Mouse (Mus musculus): ENCODE data around the gene Hand1. TPM values are rescaled to one million over a fixed set of nuclear protein-coding genes. Genes with fewer than 3 reads are reported as not detected.

The Hand1 gene
- polyA plus RNA-seq, 1 experiment: not detected

- WGBS: 3% methylated on average over 65 of the region's 66 CpGs
- TF ChIP-seq CTCF (IDR thresholded peaks at IDR 0.05; ENCODE audit: insufficient read depth, low read depth, low read length) (no peak), POLR2A (IDR thresholded peaks at IDR 0.05; ENCODE audit: insufficient read depth, low read depth, low read length) (0 out of 2 replicates have a peak, but pooled peaks have one; percentile 36)
- H3K4me3 ChIP-seq (ENCODE audit: insufficient read depth, low read depth, low read length): peak within 1 kb of the TSS; percentile 78
- H3K4me1 ChIP-seq (ENCODE audit: control insufficient read depth, insufficient read depth, low read length): peaks cover 12% of the 10 kb centered on the region
- no peak within 1 kb of the TSS for H3K27ac ChIP-seq (ENCODE audit: insufficient read depth, low read depth, low read length)
Measured at GRCm38 (mm10) chr11:57800971-57801765, 31.4 kb downstream of the Hand1 start, which contains the start of gene Sap30l. Gene Sap30l (plus strand): TSS chr11:57801637.

- WGBS: 21% methylated on average over 22 of the region's 22 CpGs
- Histone ChIP-seq H3K27ac (ENCODE audit: insufficient read depth, low read depth, low read length) (no peak overlapping the region), H3K4me3 (ENCODE audit: insufficient read depth, low read depth, low read length) (peak overlapping the region; percentile 66), H3K4me1 (ENCODE audit: control insufficient read depth, insufficient read depth, low read length) (peaks cover 12% of the 10 kb centered on the region)
- no peak for TF ChIP-seq POLR2A (IDR thresholded peaks at IDR 0.05; ENCODE audit: insufficient read depth, low read depth, low read length)
- TF ChIP-seq CTCF (IDR thresholded peaks at IDR 0.05; ENCODE audit: insufficient read depth, low read depth, low read length): no peak
Measured at GRCm38 (mm10) chr11:57800266-57800951, 32.2 kb downstream of the Hand1 start.

- no peak overlapping the region for H3K4me3 ChIP-seq (ENCODE audit: insufficient read depth, low read depth, low read length)
- H3K27ac ChIP-seq (ENCODE audit: insufficient read depth, low read depth, low read length): no peak overlapping the region
- WGBS: 91% methylated on average over 10 of the region's 10 CpGs
- TF ChIP-seq POLR2A (IDR thresholded peaks at IDR 0.05; ENCODE audit: insufficient read depth, low read depth, low read length): no peak
- no peak for TF ChIP-seq CTCF (IDR thresholded peaks at IDR 0.05; ENCODE audit: insufficient read depth, low read depth, low read length)
- peaks cover 12% of the 10 kb centered on the region for H3K4me1 ChIP-seq (ENCODE audit: control insufficient read depth, insufficient read depth, low read length)
Measured at GRCm38 (mm10) chr11:57799456-57799855, 33.2 kb downstream of the Hand1 start.

DNA sequence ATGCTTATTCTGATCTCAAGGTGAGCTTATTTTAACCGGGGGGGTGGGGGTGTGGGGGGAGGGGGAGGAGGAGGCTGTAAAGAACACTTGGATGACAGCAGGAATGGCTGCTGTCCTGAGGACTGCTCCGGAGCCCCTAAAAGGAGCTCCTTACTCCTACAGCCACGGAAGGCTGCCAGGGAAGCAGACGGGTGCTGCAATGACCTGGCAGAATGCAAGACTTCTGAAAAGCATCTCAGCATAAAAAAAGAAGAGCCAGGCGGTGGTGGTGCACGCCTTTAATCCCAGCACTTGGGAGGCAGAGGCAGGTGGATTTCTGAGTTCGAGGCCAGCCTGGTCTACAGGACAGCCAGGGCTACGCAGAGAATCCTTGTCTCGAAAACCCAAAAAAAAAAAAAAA is 34.8 kb downstream of the Hand1 start:
- TF ChIP-seq CTCF (IDR thresholded peaks at IDR 0.05; ENCODE audit: insufficient read depth, low read depth, low read length) (no peak), POLR2A (IDR thresholded peaks at IDR 0.05; ENCODE audit: insufficient read depth, low read depth, low read length) (no peak)
- no peak overlapping the region for H3K4me3 ChIP-seq (ENCODE audit: insufficient read depth, low read depth, low read length)
- H3K27ac ChIP-seq (ENCODE audit: insufficient read depth, low read depth, low read length): no peak overlapping the region
- peaks cover 7% of the 10 kb centered on the region for H3K4me1 ChIP-seq (ENCODE audit: control insufficient read depth, insufficient read depth, low read length)
- WGBS: 82% methylated on average over 9 of the region's 9 CpGs

DNA sequence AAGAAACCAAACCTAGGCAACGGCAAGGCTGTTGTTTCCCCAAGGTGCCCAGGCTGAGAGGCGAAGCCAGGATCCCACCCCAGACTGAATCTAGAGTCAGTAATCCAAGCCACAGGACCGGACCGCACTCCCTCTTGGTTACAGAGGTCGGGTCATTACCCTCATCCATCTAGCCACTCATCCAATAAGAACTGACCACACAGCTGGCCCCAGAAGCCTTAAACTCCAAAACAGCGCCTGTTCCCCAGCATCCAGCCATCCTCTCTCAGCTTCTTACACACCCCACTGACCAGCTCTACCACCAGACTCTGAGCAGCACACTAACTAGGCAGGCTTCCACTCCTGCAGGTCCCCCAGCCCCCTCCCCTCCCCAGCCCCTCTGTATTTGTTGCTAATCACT is 37.5 kb downstream of the Hand1 start:
- WGBS: 78% methylated on average over 6 of the region's 6 CpGs
- Histone ChIP-seq H3K27ac (ENCODE audit: insufficient read depth, low read depth, low read length) (no peak overlapping the region), H3K4me3 (ENCODE audit: insufficient read depth, low read depth, low read length) (no peak overlapping the region), H3K4me1 (ENCODE audit: control insufficient read depth, insufficient read depth, low read length) (no peaks in the 10 kb centered on the region)
- no peak for TF ChIP-seq CTCF (IDR thresholded peaks at IDR 0.05; ENCODE audit: insufficient read depth, low read depth, low read length)
- no peak for TF ChIP-seq POLR2A (IDR thresholded peaks at IDR 0.05; ENCODE audit: insufficient read depth, low read depth, low read length)

DNA sequence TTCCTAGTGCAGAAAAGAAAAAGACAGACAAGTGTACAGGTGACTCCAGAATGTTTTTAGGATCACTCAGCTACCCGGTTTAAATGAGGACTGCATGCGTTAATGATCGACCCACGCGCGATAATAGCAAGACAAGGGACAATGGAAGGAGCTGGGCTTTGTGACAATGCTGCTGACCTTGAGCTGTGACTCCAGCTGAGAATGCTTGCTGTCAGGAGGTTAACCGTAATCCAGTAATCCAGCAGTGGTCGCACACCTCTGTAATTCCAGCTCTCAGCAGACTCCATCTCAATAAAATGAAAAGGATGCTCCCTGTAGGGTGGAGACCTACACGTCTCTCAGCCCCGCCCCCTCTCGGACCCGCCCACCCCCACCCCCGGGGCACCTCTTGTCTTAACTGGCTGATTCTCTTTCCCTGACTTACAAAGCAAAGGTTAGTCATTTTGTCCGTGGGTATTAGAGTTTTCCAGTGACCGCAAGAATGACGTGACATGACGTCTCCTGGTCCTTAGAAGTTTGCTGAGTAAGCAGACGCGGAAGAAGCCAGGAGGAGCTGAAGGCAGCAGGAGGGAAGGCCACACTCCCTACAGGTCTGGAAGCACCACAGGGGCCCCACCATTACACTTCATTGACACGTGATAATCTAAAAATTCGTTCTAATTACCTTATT is 41.6 kb downstream of the Hand1 start:
- Histone ChIP-seq H3K4me3 (ENCODE audit: insufficient read depth, low read depth, low read length) (no peak overlapping the region), H3K4me1 (ENCODE audit: control insufficient read depth, insufficient read depth, low read length) (peaks cover 6% of the 10 kb centered on the region), H3K27ac (ENCODE audit: insufficient read depth, low read depth, low read length) (no peak overlapping the region)
- WGBS: 32% methylated on average over 21 of the region's 21 CpGs
- TF ChIP-seq CTCF (IDR thresholded peaks at IDR 0.05; ENCODE audit: insufficient read depth, low read depth, low read length) (no peak), POLR2A (IDR thresholded peaks at IDR 0.05; ENCODE audit: insufficient read depth, low read depth, low read length) (no peak)

DNA sequence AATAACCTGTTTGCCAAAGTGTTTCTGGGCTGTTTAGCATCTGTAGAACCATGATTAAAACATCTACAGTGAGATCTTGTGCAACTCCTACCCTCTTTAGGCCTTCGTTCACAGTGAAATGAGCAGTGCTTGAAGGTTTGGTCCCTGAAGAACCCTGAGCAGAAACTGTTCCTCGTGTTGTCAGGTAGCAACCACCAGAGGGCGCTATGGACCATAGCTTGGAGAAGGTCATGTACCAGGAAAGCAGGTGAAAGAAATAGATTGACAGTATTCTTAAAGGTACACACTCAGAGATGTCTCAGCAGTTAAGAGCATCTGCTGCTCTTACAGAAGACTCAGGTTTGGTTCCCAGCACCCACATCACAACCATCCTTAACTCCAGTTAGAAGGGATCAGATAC is 44.7 kb downstream of the Hand1 start:
- no peak overlapping the region for H3K27ac ChIP-seq (ENCODE audit: insufficient read depth, low read depth, low read length)
- peaks cover 6% of the 10 kb centered on the region for H3K4me1 ChIP-seq (ENCODE audit: control insufficient read depth, insufficient read depth, low read length)
- TF ChIP-seq CTCF (IDR thresholded peaks at IDR 0.05; ENCODE audit: insufficient read depth, low read depth, low read length) (no peak), POLR2A (IDR thresholded peaks at IDR 0.05; ENCODE audit: insufficient read depth, low read depth, low read length) (no peak)
- whole genome bisulfite sequencing: 43% methylated on average over 3 of the region's 3 CpGs
- no peak overlapping the region for H3K4me3 ChIP-seq (ENCODE audit: insufficient read depth, low read depth, low read length)

DNA sequence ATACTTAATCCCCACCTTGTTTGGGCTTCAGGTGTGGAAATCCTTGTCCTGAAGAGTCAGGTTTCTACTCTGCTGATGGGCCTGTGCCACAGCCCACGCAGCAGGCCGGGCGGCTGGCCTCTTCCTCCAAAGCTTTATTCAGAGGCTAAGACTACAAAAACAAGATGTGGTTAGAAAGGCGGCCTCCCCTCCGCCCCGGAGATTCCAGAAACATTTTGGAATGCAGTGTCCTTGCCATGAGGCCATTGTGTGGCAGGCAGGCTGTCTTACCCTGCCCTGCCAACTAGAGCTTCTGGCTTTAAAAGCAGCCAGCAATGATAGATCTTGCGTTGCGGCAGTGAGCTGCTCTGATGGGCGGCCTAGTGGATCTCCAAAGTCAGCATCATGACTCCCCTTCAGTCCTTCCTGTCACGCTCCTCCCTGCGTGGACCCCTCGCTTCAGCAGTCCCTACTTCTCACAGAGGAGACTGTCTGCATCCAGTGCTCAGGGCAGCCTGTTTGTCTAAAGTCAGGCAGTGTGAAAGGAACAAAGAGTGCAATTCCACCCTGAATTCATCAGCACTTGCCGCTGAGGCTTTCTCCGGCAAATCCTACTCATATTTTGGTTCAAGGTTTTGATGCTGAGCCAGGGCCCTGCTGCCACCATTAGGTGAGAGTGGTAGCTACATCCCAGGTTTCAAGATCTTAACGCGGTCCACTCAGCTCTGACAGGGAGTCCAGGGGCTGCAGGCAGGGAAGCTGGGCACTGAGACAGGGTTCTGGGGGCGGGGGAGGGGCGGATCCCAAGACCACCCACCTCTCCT is 45.8 kb downstream of the Hand1 start:
- H3K4me3 ChIP-seq (ENCODE audit: insufficient read depth, low read depth, low read length): no peak overlapping the region
- no peak overlapping the region for H3K27ac ChIP-seq (ENCODE audit: insufficient read depth, low read depth, low read length)
- H3K4me1 ChIP-seq (ENCODE audit: control insufficient read depth, insufficient read depth, low read length): peaks cover 6% of the 10 kb centered on the region
- WGBS: 38% methylated on average over 18 of the region's 18 CpGs
- TF ChIP-seq CTCF (IDR thresholded peaks at IDR 0.05; ENCODE audit: insufficient read depth, low read depth, low read length) (no peak), POLR2A (IDR thresholded peaks at IDR 0.05; ENCODE audit: insufficient read depth, low read depth, low read length) (no peak)
